Mouse (Mus musculus): Measurements from ENCODE around the gene Ehf. TPM values are rescaled to one million over a fixed set of nuclear protein-coding genes. Genes with fewer than 3 reads are reported as not detected.

Gene Ehf
- polyA plus RNA-seq, 1 experiment from 2014 or later, result 0.34 TPM

- Histone ChIP-seq H3K4me1 (ENCODE audit: control insufficient read depth, low read depth, low read length) (no peaks in the 10 kb centered on the region), H3K4me2 (ENCODE audit: low read depth, low read length) (no peak overlapping the region), H3K36me3 (ENCODE audit: control insufficient read depth, insufficient read depth) (no peaks in the 10 kb centered on the region), H3K27ac (ENCODE audit: low read length) (no peak overlapping the region), H3K27me3 (ENCODE audit: control insufficient read depth, insufficient read depth, low read depth, low read length) (no peaks in the 10 kb centered on the region), H3K9ac (ENCODE audit: low read depth, low read length) (no peak overlapping the region), H3K4me3 (ENCODE audit: low read depth, low read length) (no peak overlapping the region), H3K9me3 (replicated peaks; ENCODE audit: control insufficient read depth, low read length) (no peaks in the 10 kb centered on the region)
- ATAC-seq (ENCODE audit: low read depth), result no peak
- 51% methylated on average over 5 of the region's 5 CpGs for WGBS (ENCODE audit: insufficient replicate concordance)
Observed at GRCm38 (mm10) chr2:103310663-103311062, 7.6 kb upstream of the Ehf start.

DNA sequence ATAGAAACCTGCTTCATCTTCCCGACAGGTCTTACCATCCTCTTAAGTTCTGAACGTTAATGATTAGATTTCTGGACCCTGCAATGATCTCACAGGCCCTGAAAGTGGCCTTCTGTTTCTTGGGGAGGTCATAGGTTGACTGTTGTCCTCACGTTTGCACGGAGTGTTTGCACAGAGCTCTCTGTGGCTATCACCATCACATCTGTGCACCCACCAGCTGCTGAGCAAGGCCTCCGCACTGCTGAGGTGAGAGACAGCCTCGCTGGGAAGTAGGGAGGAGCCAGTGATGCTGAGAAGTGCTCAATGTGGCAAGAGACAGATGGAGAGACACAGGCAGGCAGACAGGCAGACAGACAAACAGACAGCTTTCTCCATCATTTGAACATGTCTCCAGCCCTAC is 3.6 kb upstream of the Ehf start:
- no peak for ATAC-seq (ENCODE audit: low read depth)
- Histone ChIP-seq H3K27ac (ENCODE audit: low read length) (no peak overlapping the region), H3K4me3 (ENCODE audit: low read depth, low read length) (no peak overlapping the region), H3K4me2 (ENCODE audit: low read depth, low read length) (no peak overlapping the region), H3K9ac (ENCODE audit: low read depth, low read length) (no peak overlapping the region), H3K4me1 (ENCODE audit: control insufficient read depth, low read depth, low read length) (peaks cover 9% of the 10 kb centered on the region), H3K27me3 (ENCODE audit: control insufficient read depth, insufficient read depth, low read depth, low read length) (no peaks in the 10 kb centered on the region), H3K36me3 (ENCODE audit: control insufficient read depth, insufficient read depth) (no peaks in the 10 kb centered on the region), H3K9me3 (replicated peaks; ENCODE audit: control insufficient read depth, low read length) (no peaks in the 10 kb centered on the region)
- 35% methylated on average over 6 of the region's 6 CpGs for WGBS (ENCODE audit: insufficient replicate concordance)

DNA sequence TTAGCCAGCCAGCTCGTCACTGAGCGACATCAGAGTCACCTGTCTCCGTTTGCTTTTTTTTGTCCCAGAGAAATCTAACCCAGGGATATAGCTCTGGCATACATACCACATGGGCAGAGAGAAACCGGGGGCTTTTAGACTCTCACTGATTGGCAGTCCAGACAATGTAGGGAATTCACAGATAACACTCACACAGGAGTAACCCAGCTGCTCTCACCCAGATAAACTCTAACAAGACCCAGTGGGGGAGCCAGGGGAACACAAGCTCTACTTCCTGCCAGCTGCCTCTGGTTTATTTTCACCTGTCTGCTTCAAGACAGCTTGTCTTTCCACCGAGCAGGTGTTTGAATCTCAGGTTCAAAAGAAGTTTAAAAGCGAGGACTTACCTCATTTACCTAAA is 409 bp downstream of the Ehf start:
- Histone ChIP-seq H3K4me1 (ENCODE audit: control insufficient read depth, low read depth, low read length) (peaks cover 17% of the 10 kb centered on the region), H3K9me3 (replicated peaks; ENCODE audit: control insufficient read depth, low read length) (no peaks in the 10 kb centered on the region), H3K27me3 (ENCODE audit: control insufficient read depth, insufficient read depth, low read depth, low read length) (no peaks in the 10 kb centered on the region), H3K9ac (ENCODE audit: low read depth, low read length) (no peak overlapping the region), H3K4me3 (ENCODE audit: low read depth, low read length) (no peak overlapping the region), H3K4me2 (ENCODE audit: low read depth, low read length) (no peak overlapping the region), H3K27ac (ENCODE audit: low read length) (no peak overlapping the region), H3K36me3 (ENCODE audit: control insufficient read depth, insufficient read depth) (no peaks in the 10 kb centered on the region)
- 38% methylated on average over 6 of the region's 6 CpGs for WGBS (ENCODE audit: insufficient replicate concordance)
- peak; percentile 70 for ATAC-seq (ENCODE audit: low read depth)

DNA sequence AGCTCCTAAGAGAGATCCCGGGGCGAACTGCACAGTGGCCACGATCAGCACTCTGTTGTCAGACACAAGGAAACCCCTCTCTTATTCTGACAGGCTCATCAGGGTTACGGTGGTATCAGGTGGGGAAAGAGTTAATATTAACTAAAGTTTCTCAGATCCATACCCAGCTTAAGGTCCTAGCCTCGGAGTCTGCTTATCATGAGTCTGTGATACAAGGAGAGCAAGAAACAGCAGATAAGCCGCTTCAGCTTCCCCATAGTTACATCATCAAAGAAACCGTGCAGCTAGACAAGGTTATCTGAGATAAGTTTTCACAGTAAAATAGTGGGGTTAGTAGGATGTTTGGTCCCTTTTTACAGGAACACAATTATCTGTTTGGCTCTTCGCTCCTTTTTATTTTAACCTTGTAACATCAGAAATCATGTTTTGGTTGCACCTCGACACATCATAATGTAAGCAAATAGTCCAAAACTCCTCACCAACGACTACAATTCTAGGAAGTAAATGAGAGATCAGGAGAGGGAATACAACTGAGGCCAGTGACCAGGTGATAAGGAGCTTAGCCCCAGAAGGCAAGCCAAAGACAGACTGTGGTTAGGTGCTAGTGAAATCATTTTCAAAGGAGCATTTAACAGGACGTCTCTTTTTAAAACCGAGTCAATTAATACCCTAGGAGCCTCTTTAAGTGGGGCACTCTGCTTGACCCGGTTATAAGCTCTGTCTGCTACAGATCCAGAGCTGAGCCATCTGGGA is 4.2 kb downstream of the Ehf start:
- H3K27me3 ChIP-seq (ENCODE audit: control insufficient read depth, insufficient read depth, low read depth, low read length), result no peaks in the 10 kb centered on the region
- no peak overlapping the region for H3K9ac ChIP-seq (ENCODE audit: low read depth, low read length)
- peak overlapping the region; percentile 65 for H3K27ac ChIP-seq (ENCODE audit: low read length)

GRCm38 (mm10) chr2:103294526-103294925 is 8.6 kb downstream of the Ehf start:
- ATAC-seq (ENCODE audit: low read depth), result no peak
- peaks cover 6% of the 10 kb centered on the region for H3K4me1 ChIP-seq (ENCODE audit: control insufficient read depth, low read depth, low read length)
- no peak overlapping the region for H3K27ac ChIP-seq (ENCODE audit: low read length)
- WGBS (ENCODE audit: insufficient replicate concordance), result 54% methylated on average over 3 of the region's 3 CpGs
- H3K4me3 ChIP-seq (ENCODE audit: low read depth, low read length), result no peak overlapping the region
- H3K27me3 ChIP-seq (ENCODE audit: control insufficient read depth, insufficient read depth, low read depth, low read length), result no peaks in the 10 kb centered on the region
- H3K36me3 ChIP-seq (ENCODE audit: control insufficient read depth, insufficient read depth), result no peaks in the 10 kb centered on the region
- H3K9ac ChIP-seq (ENCODE audit: low read depth, low read length), result no peak overlapping the region
- H3K4me2 ChIP-seq (ENCODE audit: low read depth, low read length), result no peak overlapping the region
- H3K9me3 ChIP-seq (replicated peaks; ENCODE audit: control insufficient read depth, low read length), result no peaks in the 10 kb centered on the region

More for the DNA sequence above, 4.2 kb downstream of the Ehf start:
- 25% methylated on average over 13 of the region's 13 CpGs for WGBS (ENCODE audit: insufficient replicate concordance)
- Histone ChIP-seq H3K9me3 (replicated peaks; ENCODE audit: control insufficient read depth, low read length) (no peaks in the 10 kb centered on the region), H3K4me3 (ENCODE audit: low read depth, low read length) (no peak overlapping the region), H3K4me2 (ENCODE audit: low read depth, low read length) (peak overlapping the region; percentile 41), H3K4me1 (ENCODE audit: control insufficient read depth, low read depth, low read length) (peaks cover 14% of the 10 kb centered on the region), H3K36me3 (ENCODE audit: control insufficient read depth, insufficient read depth) (no peaks in the 10 kb centered on the region)
- ATAC-seq (ENCODE audit: low read depth), result peak; percentile 80

DNA sequence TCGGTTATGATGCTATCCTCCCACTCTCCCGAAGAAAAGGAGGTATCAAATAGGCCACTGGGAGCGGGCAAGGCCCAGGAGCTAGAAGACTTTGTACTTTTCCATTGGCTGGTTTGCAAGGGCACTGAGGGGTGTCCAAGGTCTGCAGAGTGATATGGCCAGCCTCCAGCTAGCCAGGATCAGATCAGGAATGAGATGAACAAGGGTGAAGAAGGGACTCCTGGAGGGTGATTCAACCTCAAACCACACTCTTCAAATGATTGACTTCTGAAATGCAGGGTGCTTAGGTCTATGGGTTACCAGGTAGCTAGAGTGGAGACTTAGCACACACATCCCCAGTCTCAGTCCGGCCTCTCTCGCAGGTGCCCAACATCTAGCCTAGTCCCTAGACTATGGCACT is 9.3 kb downstream of the Ehf start:
- no peak overlapping the region for H3K27ac ChIP-seq (ENCODE audit: low read length)
- no peak for ATAC-seq (ENCODE audit: low read depth)

DNA sequence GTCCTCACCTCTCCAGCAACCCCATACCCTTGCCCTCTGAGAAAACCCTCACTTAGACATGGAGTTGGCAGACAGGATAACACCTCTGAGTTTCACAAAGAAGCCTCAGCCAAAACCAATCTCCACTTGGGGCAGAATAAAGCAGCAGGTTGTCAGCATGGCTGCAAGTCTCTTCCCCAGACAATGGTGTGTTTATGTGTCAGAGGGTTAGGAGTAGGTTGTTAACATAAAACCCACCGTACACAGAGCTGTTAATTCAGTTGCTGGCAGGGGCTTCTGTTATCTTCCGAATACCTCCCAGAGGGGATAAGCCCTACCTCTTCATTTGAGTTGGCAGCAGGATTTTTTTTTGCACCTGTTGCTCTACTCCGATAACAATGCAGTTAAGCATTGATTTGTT is 9.9 kb downstream of the Ehf start:
- WGBS (ENCODE audit: insufficient replicate concordance), result 39% methylated on average over 3 of the region's 3 CpGs

More for the DNA sequence above, 9.3 kb downstream of the Ehf start:
- H3K27me3 ChIP-seq (ENCODE audit: control insufficient read depth, insufficient read depth, low read depth, low read length), result no peaks in the 10 kb centered on the region
- H3K4me3 ChIP-seq (ENCODE audit: low read depth, low read length), result no peak overlapping the region
- H3K4me2 ChIP-seq (ENCODE audit: low read depth, low read length), result no peak overlapping the region
- peaks cover 3% of the 10 kb centered on the region for H3K4me1 ChIP-seq (ENCODE audit: control insufficient read depth, low read depth, low read length)
- no peaks in the 10 kb centered on the region for H3K36me3 ChIP-seq (ENCODE audit: control insufficient read depth, insufficient read depth)
- no peak overlapping the region for H3K9ac ChIP-seq (ENCODE audit: low read depth, low read length)
- no peaks in the 10 kb centered on the region for H3K9me3 ChIP-seq (replicated peaks; ENCODE audit: control insufficient read depth, low read length)
- WGBS (ENCODE audit: insufficient replicate concordance), result 64% methylated on average over 5 of the region's 5 CpGs

DNA sequence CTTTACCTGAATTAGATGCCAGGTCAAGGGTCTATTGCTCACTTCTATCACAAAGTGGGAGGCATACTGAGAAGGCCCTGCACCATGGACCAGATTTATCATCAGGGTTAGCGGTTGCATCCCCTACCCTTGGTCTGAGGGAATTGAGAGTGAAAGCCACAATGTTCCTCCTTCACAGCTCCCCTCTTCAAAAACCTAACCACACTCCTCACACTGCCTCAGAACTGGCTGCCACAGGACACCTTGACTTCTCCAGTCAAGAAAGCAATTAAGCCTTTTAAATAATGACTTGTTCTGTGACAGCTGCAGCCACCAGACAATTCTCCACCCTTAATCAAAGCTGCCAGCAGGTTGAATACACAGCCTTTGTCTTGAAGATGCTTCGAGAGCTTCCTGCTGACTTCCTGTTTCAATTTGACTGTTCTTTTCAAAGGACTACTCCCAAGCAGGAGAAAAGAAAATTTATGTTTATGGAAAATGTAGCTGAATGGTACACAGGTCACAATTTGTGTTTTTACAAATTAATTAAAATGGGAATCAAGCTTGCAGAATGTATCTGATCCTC is 12.3 kb downstream of the Ehf start:
- no peaks in the 10 kb centered on the region for H3K9me3 ChIP-seq (replicated peaks; ENCODE audit: control insufficient read depth, low read length)
- H3K36me3 ChIP-seq (ENCODE audit: control insufficient read depth, insufficient read depth), result no peaks in the 10 kb centered on the region
- H3K27me3 ChIP-seq (ENCODE audit: control insufficient read depth, insufficient read depth, low read depth, low read length), result no peaks in the 10 kb centered on the region
- no peaks in the 10 kb centered on the region for H3K4me1 ChIP-seq (ENCODE audit: control insufficient read depth, low read depth, low read length)
- 26% methylated on average over 2 of the region's 2 CpGs for WGBS (ENCODE audit: insufficient replicate concordance)
- no peak for ATAC-seq (ENCODE audit: low read depth)
- H3K4me2 ChIP-seq (ENCODE audit: low read depth, low read length), result no peak overlapping the region
- no peak overlapping the region for H3K27ac ChIP-seq (ENCODE audit: low read length)
- no peak overlapping the region for H3K4me3 ChIP-seq (ENCODE audit: low read depth, low read length)
- H3K9ac ChIP-seq (ENCODE audit: low read depth, low read length), result no peak overlapping the region

More for the DNA sequence above, 9.9 kb downstream of the Ehf start:
- H3K4me1 ChIP-seq (ENCODE audit: control insufficient read depth, low read depth, low read length), result no peaks in the 10 kb centered on the region; the same call in 1 of the 2 replicates
- ATAC-seq (ENCODE audit: low read depth), result no peak
- H3K27ac ChIP-seq (ENCODE audit: low read length), result no peak overlapping the region
- H3K4me3 ChIP-seq (ENCODE audit: low read depth, low read length), result no peak overlapping the region
- no peaks in the 10 kb centered on the region for H3K27me3 ChIP-seq (ENCODE audit: control insufficient read depth, insufficient read depth, low read depth, low read length)
- H3K9me3 ChIP-seq (replicated peaks; ENCODE audit: control insufficient read depth, low read length), result no peaks in the 10 kb centered on the region
- H3K9ac ChIP-seq (ENCODE audit: low read depth, low read length), result no peak overlapping the region
- no peaks in the 10 kb centered on the region for H3K36me3 ChIP-seq (ENCODE audit: control insufficient read depth, insufficient read depth)
- no peak overlapping the region for H3K4me2 ChIP-seq (ENCODE audit: low read depth, low read length)

DNA sequence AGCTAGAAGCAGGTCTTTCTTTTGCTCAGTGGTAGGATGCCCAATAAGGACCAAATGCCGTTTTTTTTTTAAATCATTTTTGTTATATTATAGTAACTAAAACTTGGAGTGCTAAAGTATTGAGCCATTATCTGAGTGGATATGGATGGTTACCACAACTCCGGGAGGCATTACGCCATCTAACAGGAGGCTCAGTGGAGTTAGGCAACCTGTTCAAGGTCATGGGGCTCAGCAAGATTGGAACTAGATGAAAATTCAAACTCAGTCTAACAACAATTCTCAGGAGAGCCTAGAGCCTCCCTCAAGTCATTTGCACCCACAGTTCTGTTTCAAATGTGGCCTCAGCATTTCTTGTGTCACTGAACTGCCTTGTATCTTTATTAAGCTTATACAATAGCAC is 12.9 kb downstream of the Ehf start:
- Histone ChIP-seq H3K27me3 (ENCODE audit: control insufficient read depth, insufficient read depth, low read depth, low read length) (no peaks in the 10 kb centered on the region), H3K4me2 (ENCODE audit: low read depth, low read length) (no peak overlapping the region), H3K27ac (ENCODE audit: low read length) (no peak overlapping the region), H3K9me3 (replicated peaks; ENCODE audit: control insufficient read depth, low read length) (no peaks in the 10 kb centered on the region), H3K9ac (ENCODE audit: low read depth, low read length) (no peak overlapping the region), H3K36me3 (ENCODE audit: control insufficient read depth, insufficient read depth) (no peaks in the 10 kb centered on the region), H3K4me1 (ENCODE audit: control insufficient read depth, low read depth, low read length) (no peaks in the 10 kb centered on the region), H3K4me3 (ENCODE audit: low read depth, low read length) (no peak overlapping the region)
- no peak for ATAC-seq (ENCODE audit: low read depth)
- 61% methylated on average over 3 of the region's 3 CpGs for WGBS (ENCODE audit: insufficient replicate concordance)
